Mouse (Mus musculus) hindbrain, embryonic 15.5 days (tissue): ENCODE results near the gene Lrrfip2. TPM values are rescaled to one million over a fixed set of nuclear protein-coding genes. Genes with fewer than 3 reads are reported as not detected.

ENCODE experiments used
- ATAC-seq: fragments of 200-750 bp; cut with Nextera tagmentation; 2 replicates; pipeline ENCODE4 v1.8.0; 2017; ENCODE audit warnings: low read depth, moderate number of reproducible peaks, moderate TSS enrichment; ENCODE audit not compliant: low FRiP score
- H3K27ac ChIP-seq: fragments of 300-500 bp; sonication (generic); replicated peaks from 2 replicates; pipeline ENCODE4 v1.5.1; 2015; ENCODE audit warnings: mild to moderate bottlenecking, inconsistent platforms
- H3K27me3 ChIP-seq: fragments of 300-500 bp; sonication (generic); 2 replicates; pipeline ENCODE4 v1.6.1; 2015; ENCODE audit warnings: control low read depth, inconsistent platforms
- H3K36me3 ChIP-seq: fragments of 300-500 bp; sonication (generic); 2 replicates; pipeline ENCODE4 v1.6.1; 2015; ENCODE audit warnings: control low read depth, inconsistent platforms
- H3K4me1 ChIP-seq: fragments of 300-500 bp; sonication (generic); replicated peaks from 2 replicates; pipeline ENCODE4 v1.6.1; 2015; ENCODE audit warnings: control low read depth, inconsistent platforms
- H3K4me2 ChIP-seq: fragments of 300-500 bp; sonication (generic); 2 replicates; pipeline ENCODE4 v1.6.1; 2015; ENCODE audit warnings: moderate library complexity, mild to moderate bottlenecking, inconsistent platforms
- H3K4me3 ChIP-seq: fragments of 300-500 bp; sonication (generic); 2 replicates; pipeline ENCODE4 v1.5.1; 2015; ENCODE audit warnings: mild to moderate bottlenecking, inconsistent platforms
- H3K9ac ChIP-seq: fragments of 300-500 bp; sonication (generic); 2 replicates; pipeline ENCODE4 v1.6.1; 2015; ENCODE audit warnings: inconsistent platforms
- H3K9me3 ChIP-seq: fragments of 300-500 bp; sonication (generic); 2 replicates; pipeline ENCODE4 v1.6.1; 2016; ENCODE audit warnings: control low read depth, inconsistent platforms
- WGBS: fragments of 180-500 bp; shearing (Covaris S2); methylation state at CpG from one replicate; pipeline ENCODE4 v1.1.7; 2015; 5-methylcytosine and 5-hydroxymethylcytosine counted together
- polyA plus RNA-seq: library from polyadenylated mRNA; unstranded; fragments of >200 nt; fragmentation: Nextera tagmentation; extraction: Ambion mirVana; gene quantifications from 2 replicates; pipeline ENCODE4 v1.2.1, GENCODE M21; 2015

Gene Lrrfip2
- 45.9 and 47.8 TPM in 2 replicates for polyA plus RNA-seq

DNA sequence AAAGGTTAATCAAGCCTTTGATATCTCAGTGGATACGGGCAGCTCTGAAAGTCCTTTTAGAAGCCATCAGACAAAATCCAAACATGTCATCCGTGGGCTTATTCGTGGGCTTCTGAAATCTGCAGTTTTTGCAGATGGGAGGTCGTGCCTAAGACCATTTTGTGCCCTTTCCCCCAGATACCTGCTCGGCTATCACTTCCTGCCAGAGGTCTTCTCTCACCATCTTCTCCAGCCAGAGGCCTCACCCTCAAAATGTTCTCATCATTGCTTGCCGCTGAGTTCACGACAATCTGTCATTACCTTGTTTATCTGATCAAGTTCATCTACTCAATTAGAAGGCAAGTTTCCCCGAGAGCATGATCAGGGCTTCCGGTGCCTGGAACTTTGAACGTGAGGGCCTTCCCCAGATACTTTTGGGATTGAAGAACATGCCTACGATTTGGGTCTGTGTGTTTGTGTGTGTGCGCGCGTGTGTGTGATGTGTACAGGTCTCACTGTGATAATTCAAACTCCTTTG, at the start of gene Lrrfip2:
TSS of gene Lrrfip2 (plus strand) at position 467 of the 517 bp plus-strand sequence.
- H3K4me2 ChIP-seq = peak within 1 kb of the TSS; percentile 84
- H3K9me3 ChIP-seq = no peaks in the 10 kb centered on the region
- ATAC-seq = no peak
- peak within 1 kb of the TSS; percentile 86 for H3K27ac ChIP-seq
- H3K4me3 ChIP-seq = peak within 1 kb of the TSS; percentile 74
- H3K9ac ChIP-seq = peak within 1 kb of the TSS; percentile 76
- no peaks in the 10 kb centered on the region for H3K27me3 ChIP-seq
- WGBS = 46% methylated on average over 14 of the region's 14 CpGs
- no peaks in the 10 kb centered on the region for H3K36me3 ChIP-seq
- peaks cover 29% of the 10 kb centered on the region for H3K4me1 ChIP-seq

DNA sequence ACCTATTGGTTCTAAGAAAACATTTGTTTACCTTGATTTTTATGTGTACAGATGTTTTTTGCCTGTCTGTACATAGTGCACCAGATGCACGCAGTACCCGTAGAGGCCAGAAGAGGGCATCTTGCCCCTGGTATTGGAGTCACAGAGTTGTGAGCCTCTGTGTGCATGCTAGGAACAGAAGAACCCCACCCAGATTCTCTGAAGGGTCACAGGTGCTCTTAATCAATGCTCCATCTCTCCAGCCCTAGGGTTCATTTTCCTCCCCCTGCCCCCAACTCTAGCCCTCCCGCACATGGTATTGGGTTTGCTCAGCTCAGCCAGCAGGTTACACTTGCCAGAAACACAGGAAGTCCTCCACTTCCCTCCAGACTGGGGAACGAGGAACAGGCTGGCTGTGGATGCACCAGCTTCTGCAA, 46.8 kb upstream of the Lrrfip2 start:
- Histone ChIP-seq H3K4me1 (no peaks in the 10 kb centered on the region), H3K9ac (no peak overlapping the region), H3K27me3 (no peaks in the 10 kb centered on the region), H3K36me3 (no peaks in the 10 kb centered on the region), H3K27ac (no peak overlapping the region), H3K9me3 (peaks cover 6% of the 10 kb centered on the region; the same call in 1 of the 2 replicates), H3K4me3 (no peak overlapping the region), H3K4me2 (no peak overlapping the region)
- no peak for ATAC-seq
- 42% methylated on average over 4 of the region's 4 CpGs for WGBS

DNA sequence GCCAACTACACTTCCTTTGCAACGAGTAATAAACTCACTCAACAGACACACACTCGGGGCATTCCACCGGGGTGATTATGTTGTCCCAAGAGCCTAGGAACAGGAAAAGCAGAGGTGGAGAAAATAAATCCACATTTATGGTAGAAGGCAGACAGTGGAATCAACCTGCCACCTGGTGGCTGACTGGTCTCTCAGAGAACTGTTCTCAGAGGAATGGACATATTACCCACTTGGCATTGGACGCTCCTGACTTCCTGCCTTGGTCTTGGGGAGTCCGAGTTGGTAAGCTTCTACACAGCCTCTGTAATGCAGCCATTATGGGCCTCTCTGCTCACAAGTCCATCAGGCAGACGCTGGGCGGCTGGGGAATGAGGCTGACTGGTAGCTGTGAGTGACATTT, 45.2 kb upstream of the Lrrfip2 start:
- H3K4me1 ChIP-seq = no peaks in the 10 kb centered on the region
- H3K27me3 ChIP-seq = no peaks in the 10 kb centered on the region
- H3K27ac ChIP-seq = no peak overlapping the region
- no peaks in the 10 kb centered on the region for H3K36me3 ChIP-seq
- 55% methylated on average over 7 of the region's 7 CpGs for WGBS
- H3K9ac ChIP-seq = no peak overlapping the region
- no peak overlapping the region for H3K4me3 ChIP-seq
- H3K9me3 ChIP-seq = peaks cover 6% of the 10 kb centered on the region; the same call in 1 of the 2 replicates
- no peak overlapping the region for H3K4me2 ChIP-seq
- ATAC-seq = no peak

DNA sequence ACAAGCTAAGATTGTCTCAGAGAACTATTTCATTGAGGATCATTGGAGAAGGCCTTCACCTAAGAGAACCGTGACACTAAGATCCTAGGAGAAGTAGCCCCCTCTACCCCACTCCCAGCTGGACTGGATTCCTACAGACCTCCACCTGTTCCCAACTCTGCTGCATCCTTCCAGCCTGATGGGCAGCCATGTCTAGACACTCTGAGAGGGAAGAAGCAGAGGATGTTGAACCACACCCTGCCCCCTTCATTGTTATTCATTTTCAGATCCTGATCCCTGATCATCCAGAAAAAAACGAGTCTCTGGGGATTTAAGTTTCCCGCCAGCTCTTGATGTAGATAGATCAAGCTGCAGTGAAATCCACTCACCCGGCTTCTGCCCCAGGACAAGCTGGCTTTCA, 44.4 kb upstream of the Lrrfip2 start:
- H3K4me3 ChIP-seq = no peak overlapping the region
- H3K27me3 ChIP-seq = no peaks in the 10 kb centered on the region
- WGBS = 79% methylated on average over 4 of the region's 4 CpGs
- H3K4me1 ChIP-seq = no peaks in the 10 kb centered on the region
- H3K9me3 ChIP-seq = peaks cover 6% of the 10 kb centered on the region; the same call in 1 of the 2 replicates
- ATAC-seq = no peak
- no peak overlapping the region for H3K9ac ChIP-seq
- no peak overlapping the region for H3K27ac ChIP-seq
- no peak overlapping the region for H3K4me2 ChIP-seq
- no peaks in the 10 kb centered on the region for H3K36me3 ChIP-seq

DNA sequence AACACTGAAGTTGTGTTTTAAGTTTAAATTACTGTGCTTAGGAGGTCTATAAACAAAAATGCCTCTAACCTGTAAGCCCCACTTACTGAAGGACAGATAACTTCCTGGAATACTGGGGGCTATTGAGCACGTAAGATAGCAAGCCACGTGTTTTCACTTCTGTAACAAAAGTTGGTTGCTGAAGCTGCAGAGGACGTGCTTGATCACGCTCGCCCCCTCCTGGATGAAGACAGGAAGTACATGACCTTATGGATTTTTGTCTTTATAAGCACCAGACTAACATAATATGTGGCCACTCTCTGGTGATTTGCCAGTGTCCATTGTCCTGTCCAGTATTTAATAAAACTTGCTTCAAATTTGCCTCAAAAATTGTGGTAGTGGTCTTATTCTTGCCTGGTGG, 39.6 kb upstream of the Lrrfip2 start:
- ATAC-seq = no peak

DNA sequence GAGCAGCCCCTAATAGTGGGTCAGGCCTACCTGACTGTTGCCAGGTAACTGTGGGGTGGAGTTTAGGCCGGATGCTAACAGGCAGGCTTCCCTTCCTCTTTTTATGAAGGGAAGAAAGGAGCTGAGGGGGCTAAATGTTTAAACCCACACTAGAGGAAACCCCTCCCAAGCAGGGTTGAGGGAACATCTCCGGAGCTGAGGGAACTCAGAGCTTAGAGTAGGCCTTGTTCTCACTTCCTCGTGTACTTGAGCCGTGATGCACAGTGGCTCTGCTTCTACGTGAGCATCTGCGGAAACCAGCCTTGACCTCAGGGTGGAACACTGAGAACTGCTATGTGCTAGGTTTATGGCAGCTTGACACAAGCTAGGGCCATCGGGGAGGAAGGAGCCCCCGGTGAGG, 36.6 kb upstream of the Lrrfip2 start:
- no peak overlapping the region for H3K9ac ChIP-seq
- no peaks in the 10 kb centered on the region for H3K9me3 ChIP-seq
- no peak overlapping the region for H3K27ac ChIP-seq
- no peaks in the 10 kb centered on the region for H3K4me1 ChIP-seq
- no peaks in the 10 kb centered on the region for H3K36me3 ChIP-seq
- 94% methylated on average over 8 of the region's 8 CpGs for WGBS
- H3K4me2 ChIP-seq = no peak overlapping the region
- H3K4me3 ChIP-seq = no peak overlapping the region
- ATAC-seq = no peak
- no peaks in the 10 kb centered on the region for H3K27me3 ChIP-seq

More for the DNA sequence above, 39.6 kb upstream of the Lrrfip2 start:
- no peak overlapping the region for H3K4me2 ChIP-seq
- peaks cover 6% of the 10 kb centered on the region; the same call in 1 of the 2 replicates for H3K9me3 ChIP-seq
- no peaks in the 10 kb centered on the region for H3K4me1 ChIP-seq
- H3K27me3 ChIP-seq = no peaks in the 10 kb centered on the region
- H3K4me3 ChIP-seq = no peak overlapping the region
- no peak overlapping the region for H3K9ac ChIP-seq
- no peaks in the 10 kb centered on the region for H3K36me3 ChIP-seq
- 66% methylated on average over 5 of the region's 5 CpGs for WGBS
- no peak overlapping the region for H3K27ac ChIP-seq

DNA sequence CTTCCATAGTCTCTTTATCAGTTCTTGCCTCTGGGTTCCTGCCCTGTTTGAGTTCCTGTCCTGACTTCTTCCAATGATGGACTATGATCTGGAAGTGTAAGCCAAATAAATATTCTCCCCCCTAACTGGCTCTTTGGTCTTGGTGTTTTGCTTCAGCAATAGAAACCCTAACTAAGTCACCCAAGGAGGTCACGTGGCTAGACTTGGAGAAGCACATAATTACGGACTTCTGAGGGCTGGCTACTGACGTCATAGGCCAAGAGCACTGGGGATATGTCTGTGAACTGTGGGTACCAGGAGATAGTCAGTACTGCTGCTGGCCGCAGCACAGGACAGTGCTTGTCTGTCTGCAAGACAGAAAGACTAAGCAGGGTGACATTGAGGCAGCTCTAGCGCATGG, 35.6 kb upstream of the Lrrfip2 start:
- no peak for ATAC-seq
- H3K36me3 ChIP-seq = no peaks in the 10 kb centered on the region
- 84% methylated on average over 5 of the region's 5 CpGs for WGBS
- no peak overlapping the region for H3K27ac ChIP-seq
- H3K4me1 ChIP-seq = no peaks in the 10 kb centered on the region
- H3K9ac ChIP-seq = no peak overlapping the region
- H3K4me3 ChIP-seq = no peak overlapping the region
- H3K9me3 ChIP-seq = no peaks in the 10 kb centered on the region
- no peak overlapping the region for H3K4me2 ChIP-seq
- H3K27me3 ChIP-seq = no peaks in the 10 kb centered on the region

DNA sequence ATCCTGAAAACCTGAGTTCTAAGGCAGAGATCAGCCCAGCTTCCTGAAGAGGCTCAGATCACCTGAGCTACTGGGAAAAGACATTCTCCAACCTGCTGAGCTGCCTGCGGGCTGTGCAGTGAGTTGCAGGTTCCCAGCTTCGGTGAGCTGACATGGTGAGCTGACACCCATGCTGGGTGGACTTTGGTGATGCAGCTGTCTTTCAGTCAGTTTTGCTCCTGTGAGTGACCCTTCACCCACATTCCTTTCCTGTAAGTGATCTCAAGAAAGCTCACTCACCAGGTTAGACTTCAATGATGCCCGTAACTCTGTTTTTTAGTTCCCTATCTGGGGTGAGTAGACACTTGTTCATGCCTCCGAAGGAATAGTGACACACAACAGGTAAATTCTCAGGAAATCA, 32.1 kb upstream of the Lrrfip2 start:
- Histone ChIP-seq H3K9me3 (no peaks in the 10 kb centered on the region), H3K4me1 (0 out of 2 replicates have a peak, but pooled peaks cover 4% of the 10 kb centered on the region), H3K9ac (no peak overlapping the region), H3K27ac (no peak overlapping the region), H3K4me2 (no peak overlapping the region), H3K4me3 (no peak overlapping the region), H3K36me3 (no peaks in the 10 kb centered on the region), H3K27me3 (no peaks in the 10 kb centered on the region)
- no peak for ATAC-seq
- WGBS = 58% methylated on average over 4 of the region's 4 CpGs

DNA sequence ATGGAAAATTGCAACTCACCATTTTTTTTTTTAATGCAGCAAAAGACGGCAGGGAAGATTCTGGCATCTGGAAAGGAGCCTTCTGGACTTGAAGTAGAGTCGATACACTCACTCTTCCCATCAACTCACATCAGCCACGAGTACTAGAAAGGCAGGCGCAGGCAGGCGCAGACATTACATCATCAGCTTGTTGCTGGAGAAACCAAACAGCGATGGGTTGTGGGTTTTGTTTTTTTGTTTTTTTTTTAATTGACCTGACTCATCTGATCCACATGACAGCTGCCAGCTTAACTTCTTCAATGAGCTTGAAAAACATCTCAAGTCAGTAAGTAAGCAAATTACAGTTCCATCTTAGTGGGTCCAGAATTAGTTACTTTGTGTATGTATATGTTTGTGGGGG, 31.3 kb upstream of the Lrrfip2 start:
- WGBS = 73% methylated on average over 6 of the region's 6 CpGs
- Histone ChIP-seq H3K27ac (no peak overlapping the region), H3K9me3 (no peaks in the 10 kb centered on the region), H3K4me1 (0 out of 2 replicates have a peak, but pooled peaks cover 4% of the 10 kb centered on the region), H3K9ac (no peak overlapping the region), H3K4me3 (no peak overlapping the region), H3K36me3 (no peaks in the 10 kb centered on the region), H3K27me3 (no peaks in the 10 kb centered on the region), H3K4me2 (no peak overlapping the region)
- no peak for ATAC-seq

DNA sequence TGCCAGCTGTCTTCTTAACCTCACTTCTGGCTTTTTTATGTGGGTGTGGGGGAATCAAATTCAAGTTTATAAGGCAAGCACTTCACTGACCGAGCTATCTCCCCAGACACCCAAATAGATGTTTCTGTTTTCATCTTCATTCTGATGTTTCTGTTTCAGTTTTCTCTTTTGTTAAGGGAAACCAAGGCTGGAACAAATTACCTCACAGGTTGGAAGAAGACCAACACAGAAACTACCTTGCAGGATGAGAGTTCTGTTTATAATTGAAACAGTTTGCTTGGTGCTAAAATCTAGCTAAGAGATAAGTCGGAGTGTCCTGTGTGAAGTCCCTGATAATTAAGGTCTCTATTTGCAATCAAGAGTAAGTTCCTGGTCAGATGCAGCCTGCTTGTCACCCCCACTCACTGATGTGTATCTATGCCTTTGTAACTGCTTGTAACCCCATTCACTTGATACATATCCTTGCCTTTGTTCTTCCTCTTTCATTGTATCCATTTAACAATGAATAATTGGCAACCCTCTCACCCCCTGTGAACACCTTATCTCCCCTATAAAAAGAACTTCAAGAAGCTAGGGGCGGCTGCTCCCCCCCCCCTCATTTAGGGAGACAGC, 30.3 kb upstream of the Lrrfip2 start:
- no peak for ATAC-seq
- no peak overlapping the region for H3K27ac ChIP-seq
- H3K4me2 ChIP-seq = no peak overlapping the region
- no peaks in the 10 kb centered on the region for H3K27me3 ChIP-seq
- no peaks in the 10 kb centered on the region for H3K9me3 ChIP-seq
- no peak overlapping the region for H3K9ac ChIP-seq
- no peak overlapping the region for H3K4me3 ChIP-seq
- H3K36me3 ChIP-seq = no peaks in the 10 kb centered on the region
- H3K4me1 ChIP-seq = 0 out of 2 replicates have a peak, but pooled peaks cover 4% of the 10 kb centered on the region
- 23% methylated on average over 3 of the region's 3 CpGs for WGBS

DNA sequence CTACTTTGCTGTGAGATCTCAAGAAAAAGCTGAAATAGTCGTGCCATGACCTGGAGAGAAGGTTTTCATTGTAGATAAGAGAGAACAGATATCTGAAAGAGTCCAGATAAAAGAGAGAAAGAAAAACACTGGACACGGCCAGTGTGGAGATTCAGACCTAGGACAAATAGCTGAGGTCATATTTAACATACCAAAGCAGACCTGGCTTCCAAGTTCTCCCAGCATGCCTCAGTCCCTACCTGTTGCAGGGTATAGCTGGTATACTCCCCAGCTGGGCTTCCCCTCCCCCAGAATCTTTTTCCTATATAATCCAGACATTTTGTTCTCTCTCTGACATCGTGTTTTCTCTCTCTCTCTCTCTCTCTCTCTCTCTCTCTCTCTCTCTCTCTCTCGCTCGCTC, 29.4 kb upstream of the Lrrfip2 start:
- Histone ChIP-seq H3K36me3 (no peaks in the 10 kb centered on the region), H3K4me2 (no peak overlapping the region), H3K4me1 (0 out of 2 replicates have a peak, but pooled peaks cover 4% of the 10 kb centered on the region), H3K9ac (no peak overlapping the region), H3K9me3 (no peaks in the 10 kb centered on the region), H3K27ac (no peak overlapping the region), H3K27me3 (no peaks in the 10 kb centered on the region), H3K4me3 (no peak overlapping the region)
- 7% methylated on average over 5 of the region's 5 CpGs for WGBS
- ATAC-seq = no peak

DNA sequence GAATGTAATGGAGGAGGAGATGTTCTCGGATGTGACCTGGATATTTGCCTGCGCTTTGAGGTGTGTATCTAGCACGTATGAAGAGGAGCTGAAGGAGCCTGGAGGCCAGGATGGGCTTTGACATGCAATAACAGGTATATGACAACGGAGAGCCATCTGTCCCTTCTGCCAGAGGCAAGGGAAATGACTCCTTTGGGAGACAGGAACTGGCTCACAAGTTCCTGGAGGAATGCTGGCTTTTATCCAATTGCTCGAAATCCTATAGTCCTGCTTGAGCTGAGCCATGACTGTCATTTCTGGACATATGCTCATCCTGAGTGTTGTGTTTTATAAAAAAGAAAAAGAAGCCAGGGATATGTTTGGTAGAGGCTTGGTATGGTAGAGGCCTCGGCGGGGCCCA, 28.5 kb upstream of the Lrrfip2 start:
- WGBS = 29% methylated on average over 7 of the region's 7 CpGs
- no peaks in the 10 kb centered on the region for H3K36me3 ChIP-seq
- H3K4me2 ChIP-seq = no peak overlapping the region
- no peak overlapping the region for H3K4me3 ChIP-seq
- 0 out of 2 replicates have a peak, but pooled peaks cover 4% of the 10 kb centered on the region for H3K4me1 ChIP-seq
- no peaks in the 10 kb centered on the region for H3K27me3 ChIP-seq
- ATAC-seq = no peak
- no peak overlapping the region for H3K9ac ChIP-seq
- no peak overlapping the region for H3K27ac ChIP-seq
- H3K9me3 ChIP-seq = no peaks in the 10 kb centered on the region
